Mouse (Mus musculus) T-helper 17 cell (primary cell): ENCODE results near the gene Ero1lb.
"Not testable (repeated sequence)": the region's sequence is repeated elsewhere in the genome, so short reads cannot be mapped to it uniquely, and the experiment has no call there.

ENCODE experiments used
- in situ Hi-C, 2 experiments: fragments of 300-600 bp; cut with MboI, MseI; formaldehyde crosslinking; loops; 1 replicate in 1 of 2; 2 replicates in 1 of 2; pipeline ENCODE4 v1.15.1; 2025; ENCODE audit warnings: high pct_unique_total_duplicates in 2 of 2

The Ero1lb gene

DNA sequence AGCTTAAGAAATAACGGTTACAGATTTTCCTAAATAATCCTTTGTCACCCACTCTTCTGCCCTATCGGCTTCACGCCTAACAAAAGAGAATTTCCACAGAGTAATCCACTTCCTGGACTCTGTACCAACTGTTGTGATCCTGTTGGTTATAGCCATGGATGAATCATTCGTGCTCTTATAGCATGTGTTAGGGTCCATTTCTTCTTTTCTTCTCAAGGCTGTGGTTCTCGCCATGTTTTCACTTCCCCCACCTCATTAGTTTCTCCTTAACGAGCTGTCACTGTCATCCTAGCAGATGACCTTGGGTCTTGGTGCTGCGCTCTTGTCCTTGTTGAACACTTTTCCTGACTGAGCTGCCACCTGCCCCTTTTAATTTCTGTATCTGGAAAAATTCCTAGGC is 4.1 kb downstream of the Ero1lb start:
- in situ Hi-C loops, result no loop called here

- in situ Hi-C loops, result no loop called here
Observed at GRCm38 (mm10) chr13:12574979-12575536, 9.4 kb downstream of the Ero1lb start.

- in situ Hi-C loops, result no loop called here
Observed at GRCm38 (mm10) chr13:12578145-12578544, 12.5 kb downstream of the Ero1lb start.

GRCm38 (mm10) chr13:12589003-12589402 is 23.3 kb downstream of the Ero1lb start:
- in situ Hi-C loops, result no loop called here

DNA sequence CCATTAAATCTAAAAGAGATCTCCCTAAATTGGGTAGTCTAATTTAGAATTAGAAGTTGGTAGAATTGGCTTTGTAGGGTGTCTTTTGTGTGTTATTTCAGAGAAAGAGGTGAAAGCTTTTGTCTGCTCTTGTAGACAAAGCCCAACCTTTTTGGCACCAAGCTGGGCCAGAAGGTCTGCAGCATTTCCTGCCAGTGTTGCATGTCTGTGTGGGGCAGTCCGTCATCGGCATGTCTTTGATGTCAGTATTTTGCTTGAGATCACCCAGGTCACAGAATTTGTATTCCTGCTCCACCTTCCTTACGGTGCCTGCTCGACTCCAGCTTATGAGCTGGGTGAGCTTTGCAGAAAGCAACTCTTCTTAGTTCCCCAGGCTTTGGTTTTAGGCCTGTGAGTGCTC is 31.4 kb downstream of the Ero1lb start:
- in situ Hi-C loops, result loop anchor here in 1 of 2 experiments (5.0 kb wide), 1 partner anchor 740 kb away; no protein-coding TSS in a partner anchor

DNA sequence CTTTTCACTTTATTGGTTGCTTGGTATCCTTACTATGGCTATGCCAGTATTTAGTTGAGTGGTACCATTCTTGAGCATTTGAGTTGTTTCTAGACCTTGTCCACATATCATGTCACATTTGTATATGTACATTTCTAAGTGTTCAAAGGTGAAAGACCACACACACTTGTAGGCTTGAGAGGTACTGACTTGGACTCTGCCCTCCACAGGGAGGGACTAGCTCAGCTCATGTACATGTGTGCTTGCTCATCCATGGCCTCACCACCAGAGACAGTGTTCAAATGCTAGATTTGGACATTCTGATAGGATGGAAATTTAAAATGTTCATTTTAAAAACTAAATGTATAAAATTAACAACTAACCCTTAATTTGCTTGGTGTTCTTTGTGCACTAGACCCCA is 44.5 kb downstream of the Ero1lb start:
- in situ Hi-C loops, result loop anchor here in 1 of 2 experiments (10.0 kb wide), 1 partner anchor 65 kb away; no protein-coding TSS in a partner anchor

- in situ Hi-C loops, result loop anchor here in 1 of 2 experiments (10.0 kb wide), 1 partner anchor 61 kb away; no protein-coding TSS in a partner anchor
Observed at GRCm38 (mm10) chr13:12614026-12614425, 48.4 kb downstream of the Ero1lb start.

GRCm38 (mm10) chr13:12614591-12614990 is 48.9 kb downstream of the Ero1lb start:
- in situ Hi-C loops, result loop anchor here in 1 of 2 experiments (10.0 kb wide), 1 partner anchor 60 kb away; no protein-coding TSS in a partner anchor

DNA sequence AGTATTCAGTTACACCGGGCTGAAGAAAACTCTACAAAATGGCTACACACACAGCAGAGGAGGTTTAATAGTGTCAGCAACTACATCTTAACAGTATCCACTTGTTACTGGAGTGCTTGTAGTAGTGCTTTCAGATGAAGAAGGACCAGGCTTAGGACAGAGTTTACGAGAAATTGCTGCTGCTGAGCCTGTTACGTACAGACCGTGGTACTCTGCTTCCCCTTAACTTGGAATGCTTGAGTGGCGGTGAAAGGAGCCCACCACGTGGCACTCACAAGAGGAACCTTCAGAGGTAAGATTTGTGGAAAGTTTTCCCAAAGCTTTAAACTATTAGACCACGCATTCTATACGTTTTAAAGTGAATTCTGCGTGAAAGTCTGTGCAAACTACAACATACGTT is 49.3 kb downstream of the Ero1lb start:
- in situ Hi-C loops, result loop anchor here in 1 of 2 experiments (10.0 kb wide), 1 partner anchor 60 kb away; no protein-coding TSS in a partner anchor

- in situ Hi-C loops, result loop anchor here in 1 of 2 experiments (10.0 kb wide), 1 partner anchor 58 kb away; no protein-coding TSS in a partner anchor
Observed at GRCm38 (mm10) chr13:12616489-12616888, 50.8 kb downstream of the Ero1lb start.

DNA sequence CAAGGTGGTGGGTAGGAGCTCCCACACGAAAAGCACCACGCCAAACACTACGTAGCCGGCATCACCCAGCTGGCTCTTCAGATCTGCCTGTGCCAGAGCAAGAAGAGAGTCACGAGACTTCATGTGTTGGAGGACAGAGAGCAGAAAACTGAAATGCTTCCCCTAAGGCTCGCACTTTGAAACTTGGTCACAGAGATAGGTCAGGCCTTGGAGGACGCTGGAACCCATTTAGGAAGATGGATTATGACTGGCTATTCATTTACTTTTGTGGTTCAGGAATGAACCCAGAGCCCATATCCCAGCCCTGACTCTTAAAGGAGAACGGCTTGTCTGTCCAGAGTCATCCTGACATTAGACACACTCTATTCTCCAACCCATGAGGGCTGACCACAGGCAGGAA is 54.1 kb downstream of the Ero1lb start:
- in situ Hi-C loops, result loop anchor here (10.0 kb wide), 1 partner anchor 55 kb away; no protein-coding TSS in a partner anchor

DNA sequence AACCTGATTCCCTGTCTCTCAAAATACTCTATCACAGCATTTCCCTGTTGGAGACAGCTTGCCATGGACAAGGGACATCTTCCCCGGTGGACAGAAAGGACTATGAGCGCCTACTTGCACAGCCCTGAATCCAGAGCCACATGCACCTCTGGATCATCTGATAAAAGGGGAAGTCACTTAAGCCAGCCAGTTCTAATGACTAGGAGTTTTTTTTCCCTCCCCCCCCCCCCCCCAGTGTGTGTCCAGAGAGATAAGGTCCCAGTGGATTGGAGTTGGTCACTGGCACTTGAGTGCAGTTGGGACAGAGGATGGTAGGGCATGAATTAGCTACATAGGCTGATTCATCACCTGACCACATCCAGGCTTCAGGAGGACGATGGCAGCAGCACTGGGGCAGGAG is 60.4 kb downstream of the Ero1lb start:
- in situ Hi-C loops, result loop anchor here (5.0 to 10.0 kb wide), 2 partner anchors 49 to 746 kb away; no protein-coding TSS in a partner anchor

GRCm38 (mm10) chr13:12627746-12628145 is 62.1 kb downstream of the Ero1lb start:
- in situ Hi-C loops, result loop anchor here (5.0 to 10.0 kb wide), 2 partner anchors 47 to 745 kb away; no protein-coding TSS in a partner anchor

DNA sequence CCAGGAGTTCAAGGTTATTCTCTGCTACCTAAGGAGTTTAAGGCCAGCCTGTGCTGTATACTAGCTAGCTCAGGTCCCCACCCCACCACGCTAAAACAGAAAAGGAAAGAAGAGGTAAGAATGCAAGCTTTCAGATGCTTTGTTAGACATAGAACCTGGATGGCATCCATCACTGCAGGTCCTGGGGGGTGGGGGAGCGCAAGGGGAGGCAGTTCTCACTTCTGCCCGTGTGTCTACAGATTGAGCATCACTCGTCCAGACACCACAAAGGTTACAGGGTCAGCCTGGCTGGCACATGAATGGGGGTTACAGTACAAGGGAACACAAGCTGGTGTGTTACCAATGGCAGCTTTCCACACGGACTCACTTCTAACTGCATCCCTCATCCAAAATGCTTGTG is 62.5 kb downstream of the Ero1lb start:
- in situ Hi-C loops, result loop anchor here (5.0 to 10.0 kb wide), 2 partner anchors 47 to 744 kb away; no protein-coding TSS in a partner anchor

GRCm38 (mm10) chr13:12630252-12630651 is 64.6 kb downstream of the Ero1lb start:
- in situ Hi-C loops, result not testable (repeated sequence)

- in situ Hi-C loops, result not testable (repeated sequence)
Observed at GRCm38 (mm10) chr13:12634941-12635588, 69.4 kb downstream of the Ero1lb start.

GRCm38 (mm10) chr13:12642795-12643194 is 77.1 kb downstream of the Ero1lb start:
- in situ Hi-C loops, result not testable (repeated sequence)

- in situ Hi-C loops, result loop anchor here in 1 of 2 experiments (5.0 kb wide), 1 partner anchor 746 kb away; the partner anchor contains the start of gene Gpr137b
Observed at GRCm38 (mm10) chr13:12646676-12647075, 81.0 kb downstream of the Ero1lb start.

DNA sequence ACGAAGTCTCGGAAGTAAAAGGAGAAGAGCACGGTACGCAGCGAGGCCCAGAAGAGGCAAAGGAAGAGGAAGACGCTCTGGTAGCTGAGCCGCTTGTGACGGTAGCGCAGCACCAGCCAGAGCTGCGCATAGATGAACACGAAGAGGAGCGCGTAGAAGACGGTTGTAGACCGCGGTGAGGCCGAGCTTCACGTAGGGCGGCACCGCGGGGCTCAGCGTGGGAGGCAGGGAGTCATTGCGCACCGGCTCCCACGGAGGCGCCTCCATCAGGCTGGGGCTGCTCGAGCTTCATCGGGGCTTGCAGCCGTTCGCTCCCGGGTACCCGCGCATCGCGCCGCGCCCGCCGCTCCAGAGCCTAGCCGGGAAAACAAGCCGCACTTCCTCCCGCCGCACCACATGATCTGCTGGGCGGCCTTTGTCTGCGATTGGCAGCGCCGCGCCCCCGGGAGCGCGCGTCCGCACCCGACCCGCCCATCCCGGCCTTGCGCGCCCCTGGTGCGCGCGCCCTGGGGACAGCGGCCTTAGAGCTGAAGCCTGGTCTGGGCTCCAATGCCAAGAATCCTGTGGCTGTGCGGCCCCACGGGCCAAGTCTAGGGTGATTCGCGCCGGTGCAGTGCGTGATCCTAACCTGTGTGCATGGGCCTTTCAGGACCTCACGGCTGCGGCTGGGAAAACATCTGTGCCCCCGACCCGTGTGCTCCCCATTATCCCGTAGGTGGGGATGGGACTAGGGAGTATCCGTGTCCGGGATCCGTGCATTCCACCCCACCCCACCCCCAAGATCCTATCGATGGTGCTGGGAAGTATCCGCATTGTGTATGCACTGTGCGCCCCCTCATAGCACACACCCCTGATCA is 84.6 kb downstream of the Ero1lb start:
- in situ Hi-C loops, result not testable (repeated sequence)

- in situ Hi-C loops, result not testable (repeated sequence)
Observed at GRCm38 (mm10) chr13:12650877-12651176, 85.2 kb downstream of the Ero1lb start.
